Mouse (Mus musculus): Measurements from ENCODE around the gene Pdpn. TPM values are rescaled to one million over a fixed set of nuclear protein-coding genes. Genes with fewer than 3 reads are reported as not detected.

Pdpn gene
- total and polyA plus RNA-seq, 2 experiments = 0.17 TPM; not detected in 1

GRCm38 (mm10) chr4:143297016-143297556, 2.3 kb downstream of the Pdpn start:
- WGBS = 36% methylated on average over 12 of the region's 12 CpGs
- Histone ChIP-seq H3K9ac (ENCODE audit: low read depth, low read length) (no peak overlapping the region), H3K36me3 (ENCODE audit: control insufficient read depth, insufficient read depth, low read length) (no peaks in the 10 kb centered on the region), H3K27ac (replicated peaks; ENCODE audit: insufficient read depth, low read depth, low read length) (no peak overlapping the region), H3K79me2 (ENCODE audit: control insufficient read depth, insufficient read depth, low read length) (no peaks in the 10 kb centered on the region), H3K4me3 (ENCODE audit: insufficient read depth, low read depth, low read length) (no peak overlapping the region), H3K4me1 (ENCODE audit: control insufficient read depth, insufficient read depth, low read length) (no peaks in the 10 kb centered on the region), H3K27me3 (ENCODE audit: control insufficient read depth, insufficient read depth, low read length) (peaks cover 9% of the 10 kb centered on the region)
- DNase-seq (ENCODE audit: extremely low read depth, low read depth, low spot score) = no peak
- TF ChIP-seq CTCF (IDR thresholded peaks at IDR 0.05; ENCODE audit: low read depth, low read length) (no peak), POLR2A (IDR thresholded peaks at IDR 0.05; ENCODE audit: extremely low read depth, insufficient read depth, low read length) (no peak)

- H3K9ac ChIP-seq (ENCODE audit: low read depth, low read length) = no peak overlapping the region
- H3K79me2 ChIP-seq (ENCODE audit: control insufficient read depth, insufficient read depth, low read length) = no peaks in the 10 kb centered on the region
- DNase-seq (ENCODE audit: extremely low read depth, low read depth, low spot score) = no peak
- 70% methylated on average over 5 of the region's 5 CpGs for WGBS
- no peak for TF ChIP-seq POLR2A (IDR thresholded peaks at IDR 0.05; ENCODE audit: extremely low read depth, insufficient read depth, low read length)
- no peak for TF ChIP-seq CTCF (IDR thresholded peaks at IDR 0.05; ENCODE audit: low read depth, low read length)
- no peaks in the 10 kb centered on the region for H3K36me3 ChIP-seq (ENCODE audit: control insufficient read depth, insufficient read depth, low read length)
- H3K27me3 ChIP-seq (ENCODE audit: control insufficient read depth, insufficient read depth, low read length) = peaks cover 9% of the 10 kb centered on the region
- no peak overlapping the region for H3K27ac ChIP-seq (replicated peaks; ENCODE audit: insufficient read depth, low read depth, low read length)
- no peak overlapping the region for H3K4me3 ChIP-seq (ENCODE audit: insufficient read depth, low read depth, low read length)
- H3K4me1 ChIP-seq (ENCODE audit: control insufficient read depth, insufficient read depth, low read length) = no peaks in the 10 kb centered on the region
Observed at GRCm38 (mm10) chr4:143296153-143296552, 3.2 kb downstream of the Pdpn start.

DNA sequence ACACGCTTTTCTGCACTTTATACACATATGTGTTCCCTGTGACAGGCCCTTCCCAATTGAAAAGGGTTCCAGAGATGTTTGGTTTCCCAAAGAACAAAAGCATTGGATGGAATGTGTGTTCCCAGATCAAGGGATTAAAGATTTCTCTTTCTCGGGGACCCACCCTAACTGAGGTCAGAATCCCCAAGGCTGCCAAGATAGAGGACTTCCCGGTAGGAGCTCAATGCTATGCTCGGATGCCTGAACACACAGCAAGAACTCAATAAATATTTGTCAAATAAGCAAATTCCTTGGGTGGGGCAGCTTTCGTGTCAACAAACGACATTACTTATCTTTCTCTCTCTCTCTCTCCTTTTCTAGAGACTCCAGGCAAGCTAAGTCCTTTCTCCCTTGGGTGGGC, 5.0 kb downstream of the Pdpn start:
- Histone ChIP-seq H3K36me3 (ENCODE audit: control insufficient read depth, insufficient read depth, low read length) (no peaks in the 10 kb centered on the region), H3K4me1 (ENCODE audit: control insufficient read depth, insufficient read depth, low read length) (no peaks in the 10 kb centered on the region), H3K9ac (ENCODE audit: low read depth, low read length) (no peak overlapping the region), H3K4me3 (ENCODE audit: insufficient read depth, low read depth, low read length) (no peak overlapping the region), H3K27ac (replicated peaks; ENCODE audit: insufficient read depth, low read depth, low read length) (no peak overlapping the region), H3K27me3 (ENCODE audit: control insufficient read depth, insufficient read depth, low read length) (peaks cover 3% of the 10 kb centered on the region; the same call in 1 of the 2 replicates), H3K79me2 (ENCODE audit: control insufficient read depth, insufficient read depth, low read length) (no peaks in the 10 kb centered on the region)
- 39% methylated on average over 6 of the region's 6 CpGs for WGBS
- no peak for TF ChIP-seq CTCF (IDR thresholded peaks at IDR 0.05; ENCODE audit: low read depth, low read length)
- no peak for TF ChIP-seq POLR2A (IDR thresholded peaks at IDR 0.05; ENCODE audit: extremely low read depth, insufficient read depth, low read length)
- DNase-seq (ENCODE audit: extremely low read depth, low read depth, low spot score) = no peak

GRCm38 (mm10) chr4:143288880-143289279, 10.5 kb downstream of the Pdpn start:
- Histone ChIP-seq H3K79me2 (ENCODE audit: control insufficient read depth, insufficient read depth, low read length) (no peaks in the 10 kb centered on the region), H3K27ac (replicated peaks; ENCODE audit: insufficient read depth, low read depth, low read length) (no peak overlapping the region), H3K36me3 (ENCODE audit: control insufficient read depth, insufficient read depth, low read length) (no peaks in the 10 kb centered on the region), H3K4me3 (ENCODE audit: insufficient read depth, low read depth, low read length) (no peak overlapping the region), H3K9ac (ENCODE audit: low read depth, low read length) (no peak overlapping the region), H3K4me1 (ENCODE audit: control insufficient read depth, insufficient read depth, low read length) (no peaks in the 10 kb centered on the region), H3K27me3 (ENCODE audit: control insufficient read depth, insufficient read depth, low read length) (no peaks in the 10 kb centered on the region)
- no peak for DNase-seq (ENCODE audit: extremely low read depth, low read depth, low spot score)
- WGBS = 35% methylated on average over 7 of the region's 7 CpGs
- TF ChIP-seq POLR2A (IDR thresholded peaks at IDR 0.05; ENCODE audit: extremely low read depth, insufficient read depth, low read length) = no peak

- WGBS = 53% methylated on average over 6 of the region's 6 CpGs
- TF ChIP-seq CTCF (IDR thresholded peaks at IDR 0.05; ENCODE audit: low read depth, low read length) (no peak), POLR2A (IDR thresholded peaks at IDR 0.05; ENCODE audit: extremely low read depth, insufficient read depth, low read length) (no peak)
- H3K79me2 ChIP-seq (ENCODE audit: control insufficient read depth, insufficient read depth, low read length) = no peaks in the 10 kb centered on the region
- H3K4me3 ChIP-seq (ENCODE audit: insufficient read depth, low read depth, low read length) = no peak overlapping the region
- H3K9ac ChIP-seq (ENCODE audit: low read depth, low read length) = no peak overlapping the region
- H3K27me3 ChIP-seq (ENCODE audit: control insufficient read depth, insufficient read depth, low read length) = no peaks in the 10 kb centered on the region
- no peaks in the 10 kb centered on the region for H3K4me1 ChIP-seq (ENCODE audit: control insufficient read depth, insufficient read depth, low read length)
- no peak for DNase-seq (ENCODE audit: extremely low read depth, low read depth, low spot score)
- no peaks in the 10 kb centered on the region for H3K36me3 ChIP-seq (ENCODE audit: control insufficient read depth, insufficient read depth, low read length)
- H3K27ac ChIP-seq (replicated peaks; ENCODE audit: insufficient read depth, low read depth, low read length) = no peak overlapping the region
Observed at GRCm38 (mm10) chr4:143288473-143288872, 10.9 kb downstream of the Pdpn start.

DNA sequence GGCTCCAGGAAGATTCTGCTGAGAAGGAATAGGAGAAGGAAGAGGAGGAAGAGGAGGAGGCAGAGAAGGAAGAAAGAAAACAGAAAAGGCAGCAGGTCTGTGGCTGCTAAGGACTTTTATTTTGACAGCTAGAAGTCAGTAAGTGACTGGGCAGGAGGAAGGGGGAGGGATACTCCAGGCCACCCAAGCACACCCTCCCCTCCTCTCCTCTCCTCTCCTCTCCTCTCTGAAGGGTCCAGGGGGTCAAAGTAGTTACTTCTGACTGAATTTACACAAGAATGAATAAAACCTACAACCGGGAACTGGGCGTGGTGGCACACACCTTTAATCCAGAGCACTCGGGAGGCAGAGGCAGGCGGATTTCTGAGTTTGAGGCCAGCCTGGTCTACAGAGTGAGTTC, 12.3 kb downstream of the Pdpn start:
- Histone ChIP-seq H3K36me3 (ENCODE audit: control insufficient read depth, insufficient read depth, low read length) (no peaks in the 10 kb centered on the region), H3K9ac (ENCODE audit: low read depth, low read length) (no peak overlapping the region), H3K79me2 (ENCODE audit: control insufficient read depth, insufficient read depth, low read length) (no peaks in the 10 kb centered on the region), H3K4me3 (ENCODE audit: insufficient read depth, low read depth, low read length) (no peak overlapping the region), H3K27ac (replicated peaks; ENCODE audit: insufficient read depth, low read depth, low read length) (no peak overlapping the region), H3K27me3 (ENCODE audit: control insufficient read depth, insufficient read depth, low read length) (no peaks in the 10 kb centered on the region), H3K4me1 (ENCODE audit: control insufficient read depth, insufficient read depth, low read length) (no peaks in the 10 kb centered on the region)
- no peak for TF ChIP-seq CTCF (IDR thresholded peaks at IDR 0.05; ENCODE audit: low read depth, low read length)
- TF ChIP-seq POLR2A (IDR thresholded peaks at IDR 0.05; ENCODE audit: extremely low read depth, insufficient read depth, low read length) = no peak
- DNase-seq (ENCODE audit: extremely low read depth, low read depth, low spot score) = no peak
- 66% methylated on average over 4 of the region's 4 CpGs for whole genome bisulfite sequencing

Data from liver, adult 2 months (tissue).